Mouse (Mus musculus) heart, adult 2 months (tissue): Measurements from ENCODE around the gene Ppp1r21. TPM values are rescaled to one million over a fixed set of nuclear protein-coding genes. Genes with fewer than 3 reads are reported as not detected.

Experiments used
- DNase-seq, 2 experiments: peaks; one replicate each; pipeline ENCODE4 v3.0.0; 2021
- H3K27ac ChIP-seq: fragments of 200-600 bp; 2 replicates; pipeline ENCODE4 v1.8.1; 2022
- H3K27me3 ChIP-seq: fragments of 200-500 bp; 2 replicates; pipeline ENCODE4 v1.6.1; 2012; ENCODE audit warnings: mild to moderate bottlenecking, low read length, inconsistent platforms, mixed read lengths; ENCODE audit not compliant: control insufficient read depth, insufficient read depth
- H3K36me3 ChIP-seq: fragments of 200-500 bp; 2 replicates; pipeline ENCODE4 v1.6.1; 2012; ENCODE audit warnings: low read length, inconsistent platforms; ENCODE audit not compliant: control insufficient read depth, insufficient read depth
- H3K4me1 ChIP-seq: fragments of 200-500 bp; 2 replicates; pipeline ENCODE4 v1.6.1; 2011; ENCODE audit warnings: low read length; ENCODE audit not compliant: control insufficient read depth, insufficient read depth
- H3K4me3 ChIP-seq: fragments of 200-600 bp; 2 replicates; pipeline ENCODE4 v1.8.1; 2022
- H3K79me2 ChIP-seq: fragments of 200-500 bp; replicated peaks from 2 replicates; pipeline ENCODE4 v1.6.1; 2012; ENCODE audit warnings: mild to moderate bottlenecking, inconsistent platforms, low read length, moderate library complexity, mixed read lengths; ENCODE audit not compliant: control insufficient read depth, insufficient read depth
- H3K9ac ChIP-seq: fragments of 200-500 bp; 2 replicates; pipeline ENCODE4 v1.6.1; 2012; ENCODE audit warnings: low read depth, mild to moderate bottlenecking, control low read depth, inconsistent platforms, low read length, mixed read lengths
- CTCF ChIP-seq: fragments of 200-600 bp; IDR thresholded peaks from 2 replicates; pipeline ENCODE4 v1.8.1; 2022; ENCODE audit warnings: antibody characterized with exemption, mild to moderate bottlenecking, moderate library complexity
- EP300 ChIP-seq: fragments of 200-500 bp; IDR thresholded peaks from 2 replicates; pipeline ENCODE4 v1.6.1; 2011; ENCODE audit warnings: low read depth, low read length, control low read depth; ENCODE audit not compliant: insufficient read depth
- POLR2A ChIP-seq: fragments of 200-500 bp; IDR thresholded peaks from 2 replicates; pipeline ENCODE4 v1.6.1; 2011; ENCODE audit warnings: mild to moderate bottlenecking, low read depth, low read length, control low read depth; ENCODE audit not compliant: insufficient read depth
- WGBS: fragments of 180-500 bp; shearing (Covaris S2); methylation state at CpG from one replicate; pipeline ENCODE4 v1.1.7; 2018; 5-methylcytosine and 5-hydroxymethylcytosine counted together
- intact Hi-C: fragments of 180-260 bp; cut with DNase I; formaldehyde crosslinking; loops from one replicate; pipeline ENCODE4 v1.15.1; 2025
- long read RNA-seq: library from polyadenylated mRNA; stranded (forward); transcript quantifications from one replicate; pipeline ENCODE4 v2.0.0, GENCODE M21; 2021
- polyA plus RNA-seq: library from polyadenylated mRNA; depleted of rRNA; stranded (reverse); fragments of >200 nt; gene quantifications from 2 replicates; pipeline ENCODE4 v1.2.3, GENCODE M21; 2012; rRNA removed
- total RNA-seq, 2 experiments: library from RNA; stranded (reverse); gene quantifications; 2 replicates each; pipeline ENCODE4 v1.2.3; 2021

Ppp1r21 gene
- total RNA-seq (1 to 10 TPM; 8.8 to 9.9 TPM), polyA plus RNA-seq (9.2 and 14.1 TPM in 2 replicates)
- long read RNA-seq, partial matches to known transcripts = 0 of 7 reads
- long read RNA-seq, other reads (novel, unspliced or antisense) = 4 of 7 reads

DNA sequence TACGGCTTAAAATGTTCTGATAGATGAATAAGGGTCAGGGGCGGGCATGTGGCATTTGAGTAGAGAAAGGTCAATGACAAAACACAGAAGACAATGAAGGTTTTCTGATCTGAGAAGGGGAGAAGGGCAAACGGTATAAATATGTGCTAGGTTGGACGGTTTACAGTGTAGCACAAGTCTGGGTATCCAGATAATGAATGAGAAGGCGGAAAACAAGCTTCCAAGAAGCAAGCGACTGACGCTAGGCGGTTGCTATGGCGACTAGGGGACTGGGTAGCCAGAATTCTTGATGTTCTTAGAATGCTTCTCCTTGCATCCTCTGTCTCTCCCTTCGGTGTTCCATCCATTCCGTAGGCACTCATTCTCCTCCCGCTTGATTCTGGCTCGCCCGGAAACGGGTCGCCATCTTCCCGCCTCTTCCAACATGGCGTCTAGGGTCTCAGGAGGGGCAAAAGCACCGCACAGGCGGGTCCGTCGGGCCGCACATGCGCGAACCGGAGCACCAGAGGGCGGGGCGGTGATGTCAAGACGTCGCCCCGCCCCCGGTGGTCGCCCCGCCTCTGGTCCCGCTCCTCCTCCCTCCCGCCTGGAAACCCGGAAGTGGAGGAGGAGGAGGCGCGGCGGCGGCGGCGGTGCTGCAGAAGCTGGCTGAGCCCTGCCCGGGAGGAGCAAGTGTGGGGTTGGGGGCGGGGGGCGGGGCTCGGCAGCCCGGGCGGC is at the start of gene Ppp1r21:
Ppp1r21 (plus strand) TSS at position 600 of the 717 bp plus-strand sequence.
- 5% methylated on average over 41 of the region's 49 CpGs for WGBS
- no peak for TF ChIP-seq CTCF
- TF ChIP-seq POLR2A = peak; percentile 86
- 0 out of 2 replicates have a peak, but pooled peaks have one; percentile 24 for TF ChIP-seq EP300
- intact Hi-C loops = loop anchor here (2.0 to 10.0 kb wide), 2 partner anchors 29 to 465 kb away; partner anchors contain the start of gene Fbxo11
- Histone ChIP-seq H3K9ac (peak within 1 kb of the TSS; percentile 63), H3K27ac (peak within 1 kb of the TSS; percentile 66), H3K27me3 (no peaks in the 10 kb centered on the region), H3K79me2 (0 out of 2 replicates have a peak, but pooled peaks cover 3% of the 10 kb centered on the region), H3K4me3 (peak within 1 kb of the TSS; percentile 87), H3K4me1 (peaks cover 2% of the 10 kb centered on the region; the same call in 1 of the 2 replicates), H3K36me3 (no peaks in the 10 kb centered on the region)
- peak; percentile 97 for DNase-seq

GRCm38 (mm10) chr17:88480369-88480768 is 49.5 kb upstream of the Ppp1r21 start:
- WGBS = 84% methylated on average over 10 of the region's 10 CpGs
- intact Hi-C loops = no loop called here
- TF ChIP-seq POLR2A = no peak
- no peak for TF ChIP-seq EP300
- TF ChIP-seq CTCF = no peak

GRCm38 (mm10) chr17:88481062-88481461 is 48.9 kb upstream of the Ppp1r21 start:
- TF ChIP-seq POLR2A (no peak), CTCF (no peak), EP300 (no peak)
- WGBS = 72% methylated on average over 2 of the region's 2 CpGs
- Histone ChIP-seq H3K27me3 (no peaks in the 10 kb centered on the region), H3K4me1 (no peaks in the 10 kb centered on the region), H3K27ac (no peak overlapping the region), H3K4me3 (no peak overlapping the region), H3K79me2 (no peaks in the 10 kb centered on the region), H3K9ac (no peak overlapping the region), H3K36me3 (no peaks in the 10 kb centered on the region)
- intact Hi-C loops = no loop called here
- DNase-seq = no peak

More at GRCm38 (mm10) chr17:88480369-88480768, 49.5 kb upstream of the Ppp1r21 start:
- no peaks in the 10 kb centered on the region for H3K36me3 ChIP-seq
- H3K4me3 ChIP-seq = no peak overlapping the region
- no peaks in the 10 kb centered on the region for H3K79me2 ChIP-seq
- no peaks in the 10 kb centered on the region for H3K27me3 ChIP-seq
- H3K27ac ChIP-seq = no peak overlapping the region
- no peak overlapping the region for H3K9ac ChIP-seq
- no peak for DNase-seq
- H3K4me1 ChIP-seq = no peaks in the 10 kb centered on the region

- 96% methylated on average over 3 of the region's 3 CpGs for WGBS
- TF ChIP-seq EP300 (no peak), CTCF (no peak), POLR2A (no peak)
Measured at GRCm38 (mm10) chr17:88481587-88481986, 48.3 kb upstream of the Ppp1r21 start.

DNA sequence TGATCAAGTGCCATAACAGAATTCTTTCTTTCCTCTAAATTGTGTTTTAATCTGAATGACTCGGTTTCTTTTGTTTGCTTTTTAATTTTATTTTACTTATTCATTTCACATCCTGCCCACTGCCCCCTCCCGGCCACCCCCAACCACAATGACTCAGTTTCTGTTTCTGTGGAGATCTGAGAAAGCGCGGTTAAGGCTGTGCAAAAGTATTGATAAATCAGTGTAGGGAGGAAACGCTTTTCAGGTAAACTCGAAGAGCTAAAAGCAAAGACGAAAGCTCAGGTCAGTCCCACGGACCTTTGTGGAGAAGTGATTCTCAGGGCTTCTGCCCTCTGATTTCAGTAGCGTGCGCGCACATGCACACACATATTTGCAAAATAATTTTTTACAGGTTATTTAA is 45.4 kb upstream of the Ppp1r21 start:
- H3K36me3 ChIP-seq = no peaks in the 10 kb centered on the region
- no peak overlapping the region for H3K4me3 ChIP-seq
- H3K9ac ChIP-seq = no peak overlapping the region
- TF ChIP-seq CTCF = no peak
- no peak for TF ChIP-seq POLR2A
- no peak for TF ChIP-seq EP300
- H3K4me1 ChIP-seq = no peaks in the 10 kb centered on the region
- H3K27me3 ChIP-seq = no peaks in the 10 kb centered on the region
- intact Hi-C loops = no loop called here
- H3K27ac ChIP-seq = no peak overlapping the region
- WGBS = 93% methylated on average over 11 of the region's 11 CpGs
- no peak for DNase-seq
- H3K79me2 ChIP-seq = no peaks in the 10 kb centered on the region; the same call in 1 of the 2 replicates

More at GRCm38 (mm10) chr17:88481587-88481986, 48.3 kb upstream of the Ppp1r21 start:
- intact Hi-C loops = no loop called here
- Histone ChIP-seq H3K27me3 (no peaks in the 10 kb centered on the region), H3K79me2 (no peaks in the 10 kb centered on the region), H3K9ac (no peak overlapping the region), H3K36me3 (no peaks in the 10 kb centered on the region), H3K4me1 (no peaks in the 10 kb centered on the region), H3K27ac (no peak overlapping the region), H3K4me3 (no peak overlapping the region)
- DNase-seq = no peak

- Histone ChIP-seq H3K27me3 (no peaks in the 10 kb centered on the region), H3K4me1 (no peaks in the 10 kb centered on the region), H3K79me2 (no peaks in the 10 kb centered on the region; the same call in 1 of the 2 replicates), H3K27ac (no peak overlapping the region), H3K4me3 (no peak overlapping the region), H3K36me3 (no peaks in the 10 kb centered on the region), H3K9ac (no peak overlapping the region)
- intact Hi-C loops = no loop called here
- TF ChIP-seq EP300 = no peak
- TF ChIP-seq CTCF = no peak
- TF ChIP-seq POLR2A = no peak
- WGBS = 86% methylated on average over 1 of the region's 1 CpGs
- no peak for DNase-seq
Measured at GRCm38 (mm10) chr17:88484951-88485350, 45.0 kb upstream of the Ppp1r21 start.
